Mouse (Mus musculus): ENCODE data around the gene Shoc2. TPM values are rescaled to one million over a fixed set of nuclear protein-coding genes. Genes with fewer than 3 reads are reported as not detected.

Shoc2 gene
- polyA plus RNA-seq (2014; fragmentation: Illumina TruSeq; extraction: RNeasy Lipid Tissue Mini Kit (QIAGEN cat#74804); ENCODE audit: low read depth, low replicate concordance) = 172 TPM

DNA sequence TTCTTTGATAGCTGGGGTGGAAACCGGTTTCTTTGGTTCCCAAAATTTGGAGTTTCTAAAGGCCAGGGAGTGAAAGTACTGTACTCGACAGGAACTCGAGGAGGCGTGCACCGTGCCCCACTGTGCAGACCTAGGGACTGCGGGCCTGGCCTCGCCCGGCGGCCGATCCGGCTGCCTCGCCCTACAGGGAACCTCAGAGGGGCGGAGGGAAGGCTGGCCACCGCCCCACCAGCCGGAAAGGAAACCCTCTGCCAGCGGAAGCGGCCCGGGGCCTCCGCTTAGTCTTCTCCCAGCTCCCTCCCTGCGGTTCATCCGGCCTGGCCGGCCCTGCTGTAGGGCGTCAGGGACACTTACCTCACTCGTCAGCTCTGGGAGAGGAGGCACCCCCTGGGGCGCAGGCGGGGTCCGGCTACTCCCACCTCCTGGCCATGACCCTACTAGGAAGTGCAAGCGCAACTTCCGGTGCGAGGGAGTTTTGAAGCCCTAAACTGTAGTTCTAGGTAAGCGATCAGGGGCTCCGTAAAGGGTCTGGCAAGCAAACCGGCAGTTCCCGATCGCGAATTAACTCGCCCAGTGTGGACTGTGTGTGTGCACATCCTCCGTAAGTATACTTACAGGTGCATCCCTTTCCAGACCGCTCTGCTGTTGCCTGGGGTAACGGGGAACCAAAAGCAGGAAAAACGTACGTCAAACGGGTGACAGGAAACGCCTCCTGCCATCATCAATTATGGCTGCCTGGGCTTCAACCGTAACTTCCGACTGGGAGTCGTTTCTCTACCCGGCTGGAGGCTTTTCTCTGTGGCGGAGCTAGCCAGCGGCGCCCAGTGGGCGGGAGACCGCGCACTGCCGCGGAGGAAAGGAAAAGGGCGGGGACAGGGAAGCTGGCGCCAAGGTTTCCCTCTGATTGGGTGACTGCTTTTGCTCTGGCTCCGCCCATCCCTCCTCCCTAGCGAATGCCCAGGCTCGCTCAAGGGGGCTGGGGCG, at the start of gene Shoc2, which contains the start of gene Bbip1:
Shoc2 (plus strand) TSS at position 505 of the 984 bp plus-strand sequence.
Bbip1 (minus strand) TSS at position 826 of the 984 bp plus-strand sequence.

DNA sequence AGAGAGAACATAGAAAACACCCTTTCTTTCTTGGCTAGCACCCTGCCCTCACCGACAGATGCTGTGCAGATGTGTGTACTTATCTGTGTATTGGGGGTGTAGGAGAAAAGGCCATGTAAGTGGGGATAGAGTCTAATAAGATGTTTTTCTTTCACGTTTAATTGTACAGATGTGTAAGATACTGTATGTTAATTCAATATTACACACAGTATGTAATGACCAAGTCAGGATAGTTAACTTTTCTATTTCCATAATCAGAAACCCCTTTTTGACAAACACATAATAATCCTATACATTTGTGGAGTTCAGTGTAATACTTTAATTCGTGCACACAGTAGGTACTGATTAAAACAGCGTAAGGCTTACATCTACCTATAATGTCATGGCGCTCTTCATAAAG, 99.7 kb downstream of the Shoc2 start, which contains the start of gene Adra2a:
Adra2a (plus strand) TSS at position 301 of the 400 bp plus-strand sequence.

Other genes with a start within 250 kb of the Shoc2 start
- 373 TPM for gene Pdcd4, start 52.1 kb upstream of the Shoc2 start, polyA plus RNA-seq (2014; fragmentation: Illumina TruSeq; extraction: RNeasy Lipid Tissue Mini Kit (QIAGEN cat#74804); ENCODE audit: low read depth, low replicate concordance)
- 100 TPM for gene Bbip1, start 321 bp downstream of the Shoc2 start, polyA plus RNA-seq (2014; fragmentation: Illumina TruSeq; extraction: RNeasy Lipid Tissue Mini Kit (QIAGEN cat#74804); ENCODE audit: low read depth, low replicate concordance)
- gene Adra2a, start 99.8 kb downstream of the Shoc2 start, polyA plus RNA-seq (2014; fragmentation: Illumina TruSeq; extraction: RNeasy Lipid Tissue Mini Kit (QIAGEN cat#74804); ENCODE audit: low read depth, low replicate concordance) = 5.4 TPM